Mouse (Mus musculus) lung, postnatal 36 days (tissue): ENCODE data around the gene Otp.

ENCODE experiments used
- DNase-seq: peaks from one replicate; pipeline ENCODE4 v3.0.0; 2022; ENCODE audit warnings: mixed read lengths

The Otp gene

GRCm38 (mm10) chr13:94875396-94875880, at the start of gene Otp:
Gene Otp (plus strand): TSS chr13:94875602.
- DNase-seq = no peak

- no peak for DNase-seq
Observed at GRCm38 (mm10) chr13:94826389-94826788, 49.0 kb upstream of the Otp start.

- DNase-seq = no peak
Observed at GRCm38 (mm10) chr13:94826986-94827385, 48.4 kb upstream of the Otp start.

- DNase-seq = no peak
Observed at GRCm38 (mm10) chr13:94827847-94828246, 47.6 kb upstream of the Otp start.

- no peak for DNase-seq
Observed at GRCm38 (mm10) chr13:94838047-94838720, 37.2 kb upstream of the Otp start.

- DNase-seq = no peak
Observed at GRCm38 (mm10) chr13:94838756-94839337, 36.6 kb upstream of the Otp start.

- no peak for DNase-seq
Observed at GRCm38 (mm10) chr13:94843236-94843635, 32.2 kb upstream of the Otp start.

- DNase-seq = no peak
Observed at GRCm38 (mm10) chr13:94847870-94848269, 27.5 kb upstream of the Otp start.

GRCm38 (mm10) chr13:94849351-94849750, 26.1 kb upstream of the Otp start:
- peak; percentile 29 for DNase-seq

- no peak for DNase-seq
Observed at GRCm38 (mm10) chr13:94858016-94858575, 17.3 kb upstream of the Otp start.

- no peak for DNase-seq
Observed at GRCm38 (mm10) chr13:94859256-94859655, 16.1 kb upstream of the Otp start.

GRCm38 (mm10) chr13:94862491-94863230, 12.7 kb upstream of the Otp start:
- DNase-seq = no peak

GRCm38 (mm10) chr13:94866906-94867305, 8.5 kb upstream of the Otp start:
- DNase-seq = no peak

- no peak for DNase-seq
Observed at GRCm38 (mm10) chr13:94867772-94868171, 7.6 kb upstream of the Otp start.

GRCm38 (mm10) chr13:94868478-94868950, 6.9 kb upstream of the Otp start:
- DNase-seq = peak; percentile 12

GRCm38 (mm10) chr13:94869541-94869940, 5.9 kb upstream of the Otp start:
- DNase-seq = no peak

- no peak for DNase-seq
Observed at GRCm38 (mm10) chr13:94870071-94870460, 5.3 kb upstream of the Otp start.

GRCm38 (mm10) chr13:94870461-94871186, 4.8 kb upstream of the Otp start:
- DNase-seq = no peak

GRCm38 (mm10) chr13:94871806-94872320, 3.5 kb upstream of the Otp start:
- no peak for DNase-seq

GRCm38 (mm10) chr13:94872439-94872838, 3.0 kb upstream of the Otp start:
- DNase-seq = no peak

GRCm38 (mm10) chr13:94873111-94874038, 2.0 kb upstream of the Otp start:
- DNase-seq = no peak
